Mouse (Mus musculus): ENCODE measurements around the gene Barhl1. TPM values are rescaled to one million over a fixed set of nuclear protein-coding genes. Genes with fewer than 3 reads are reported as not detected.

Barhl1 gene
- polyA plus RNA-seq (2015; fragmentation: Nextera tagmentation; extraction: Ambion mirVana): not detected in 2 replicates

GRCm38 (mm10) chr2:28916513-28916865 lies at the start of gene Barhl1:
Barhl1 (minus strand) TSS chr2:28916668.

Other genes with a start within 250 kb of the Barhl1 start
- gene Spaca9, start 216.9 kb downstream of the Barhl1 start, polyA plus RNA-seq (2015; fragmentation: Nextera tagmentation; extraction: Ambion mirVana): 0.62 and 0.94 TPM in 2 replicates
- gene Ak8, start 216.5 kb downstream of the Barhl1 start, polyA plus RNA-seq (2015; fragmentation: Nextera tagmentation; extraction: Ambion mirVana): 0.21 and 0.27 TPM in 2 replicates
- gene Gtf3c4, start 76.3 kb downstream of the Barhl1 start, polyA plus RNA-seq (2015; fragmentation: Nextera tagmentation; extraction: Ambion mirVana): 4.6 TPM in 2 replicates
- gene Ddx31, start 76.3 kb downstream of the Barhl1 start, polyA plus RNA-seq (2015; fragmentation: Nextera tagmentation; extraction: Ambion mirVana): 3.6 and 4.0 TPM in 2 replicates
- 0.17 TPM in 1 of 2 replicates, not detected in the other for gene Cfap77, start 138.4 kb upstream of the Barhl1 start, polyA plus RNA-seq (2015; fragmentation: Nextera tagmentation; extraction: Ambion mirVana)
- gene Ttf1, start 143.6 kb upstream of the Barhl1 start, polyA plus RNA-seq (2015; fragmentation: Nextera tagmentation; extraction: Ambion mirVana): 3.6 and 3.7 TPM in 2 replicates
- gene Setx, start 207.5 kb upstream of the Barhl1 start, polyA plus RNA-seq (2015; fragmentation: Nextera tagmentation; extraction: Ambion mirVana): 5.8 and 7.2 TPM in 2 replicates

All from skeletal muscle tissue, postnatal 0 days (tissue).